In the genomic region with DNA sequence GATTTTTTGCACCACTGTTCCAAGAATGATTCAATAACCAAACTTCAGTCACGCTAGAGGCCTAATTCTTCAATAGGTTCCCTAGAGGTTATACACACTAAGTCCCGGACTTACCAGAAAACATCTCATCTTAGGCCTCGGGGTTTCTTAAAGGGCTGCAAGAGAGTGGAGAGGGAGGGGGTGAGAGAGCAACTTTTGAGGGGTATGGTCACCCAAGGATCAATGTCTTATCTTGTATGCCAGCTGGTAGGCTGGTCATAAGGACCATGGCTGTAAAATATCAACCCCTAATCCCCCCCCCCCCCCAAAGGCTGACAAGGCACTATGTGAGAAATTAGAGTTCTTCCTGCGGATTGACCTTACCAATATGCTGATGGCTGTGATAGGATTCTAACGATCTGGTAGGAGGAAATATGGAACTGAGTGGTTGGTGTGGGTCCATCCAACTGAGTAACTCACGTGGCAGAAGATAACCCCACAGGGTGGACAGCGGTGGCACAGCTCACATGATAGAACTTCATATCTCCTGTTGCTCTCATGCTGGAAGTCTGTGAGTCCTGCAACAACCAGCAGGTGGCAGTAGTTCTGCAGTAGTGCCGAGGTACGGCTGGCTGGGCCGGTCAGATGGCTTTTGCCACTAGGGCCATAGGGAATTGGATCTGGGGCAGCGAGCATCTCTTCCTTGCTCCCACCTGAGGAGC, we compare ENCODE assay signal across 8 mouse cellular contexts.
DNase-seq lines count a peak whose midpoint lies in the region; ATAC-seq and TF ChIP-seq lines count a peak whose summit lies in the region.
"Had no signal": no experiment of that assay in that cellular context is flagged by ENCODE, and none has a peak within 500 bp of the region (broad histone marks: within the 10 kb centered on the region; RNA-seq: fewer than 3 reads in every experiment).

No protein-coding gene starts in this region.

- peaks cover 3% of the 10 kb centered on the region; the same call in 1 of the 2 replicates for H3K27me3 ChIP-seq in E14TG2a.4 (ENCODE audit: insufficient read depth, low read length)
- no peaks in the 10 kb centered on the region for H3K27me3 ChIP-seq in liver, embryonic 13.5 days
- H3K27me3 ChIP-seq: heart, embryonic 15.5 days had no signal

- peaks cover 4% of the 10 kb centered on the region; the same call in 1 of the 2 replicates for H3K4me1 ChIP-seq in E14TG2a.4 (replicated peaks; ENCODE audit: low read depth, low read length)
- no peaks in the 10 kb centered on the region for H3K4me1 ChIP-seq in liver, embryonic 13.5 days (replicated peaks)
- H3K4me1 ChIP-seq: heart, embryonic 15.5 days had no signal

- WGBS in liver, embryonic 13.5 days (ENCODE audit: insufficient replicate concordance) = 28% methylated on average over 11 of the region's 11 CpGs

- peak; percentile 83 for DNase-seq in R1 (ENCODE audit: low read depth, low spot score)
- peak; percentile 80 for DNase-seq in embryo, embryonic 10.5 days (ENCODE audit: low spot score)
- DNase-seq in heart, postnatal 10 days = peak; percentile 3 to 35
- peak; percentile 18 to 66 for DNase-seq in kidney, postnatal 36 days
- DNase-seq in liver, embryonic 13.5 days = peak; percentile 8
- DNase-seq in retina, postnatal 1 day = peak; percentile 67

- TF ChIP-seq CTCF in E14TG2a.4 (conservative IDR thresholded peaks at IDR 0.05; ENCODE audit: low read length) = peak; percentile 73

- no peak overlapping the region for H3K9ac ChIP-seq in liver, embryonic 13.5 days
- H3K9ac ChIP-seq: heart, embryonic 15.5 days had no signal

- H3K4me3 ChIP-seq in E14TG2a.4 (replicated peaks; ENCODE audit: low read length) = peak overlapping the region; percentile 70
- no peak overlapping the region for H3K4me3 ChIP-seq in liver, embryonic 13.5 days (replicated peaks)
- H3K4me3 ChIP-seq: heart, embryonic 15.5 days had no signal

- intact Hi-C loops in heart, postnatal 10 days (cut with DNase I) = loop anchor here (2.0 kb wide), 1 partner anchor 831 kb away; the partner anchor contains the start of gene Ccdc85a

- H3K27ac ChIP-seq in liver, embryonic 13.5 days = no peak overlapping the region
- H3K27ac ChIP-seq: heart, embryonic 15.5 days had no signal

- H3K4me2 ChIP-seq in liver, embryonic 13.5 days = no peak overlapping the region
- H3K4me2 ChIP-seq: heart, embryonic 15.5 days had no signal

- no peaks in the 10 kb centered on the region for H3K9me3 ChIP-seq in E14TG2a.4 (ENCODE audit: low read length)
- H3K9me3 ChIP-seq in liver, embryonic 13.5 days (replicated peaks) = no peaks in the 10 kb centered on the region
- H3K9me3 ChIP-seq: heart, embryonic 15.5 days had no signal

- H3K36me3 ChIP-seq in E14TG2a.4 (ENCODE audit: insufficient read depth, low read length) = no peaks in the 10 kb centered on the region
- H3K36me3 ChIP-seq in liver, embryonic 13.5 days = no peaks in the 10 kb centered on the region
- H3K36me3 ChIP-seq: heart, embryonic 15.5 days had no signal

- no peak for ATAC-seq in liver, embryonic 13.5 days (ENCODE audit: low read depth)

Comparison
In these comparisons a context has a peak if more than half of its experiments do, and no peak if none do; other contexts are left out.
1. DNase-seq: peak in every context shown above with its lines; median percentile 83 in R1; 80 in embryo, embryonic 10.5 days; 67 in retina, postnatal 1 day; 42 in kidney, postnatal 36 days; 19 in heart, postnatal 10 days; 8 in liver, embryonic 13.5 days.